Mouse (Mus musculus): Measurements from ENCODE around the gene Cops7a.

The Cops7a gene

DNA sequence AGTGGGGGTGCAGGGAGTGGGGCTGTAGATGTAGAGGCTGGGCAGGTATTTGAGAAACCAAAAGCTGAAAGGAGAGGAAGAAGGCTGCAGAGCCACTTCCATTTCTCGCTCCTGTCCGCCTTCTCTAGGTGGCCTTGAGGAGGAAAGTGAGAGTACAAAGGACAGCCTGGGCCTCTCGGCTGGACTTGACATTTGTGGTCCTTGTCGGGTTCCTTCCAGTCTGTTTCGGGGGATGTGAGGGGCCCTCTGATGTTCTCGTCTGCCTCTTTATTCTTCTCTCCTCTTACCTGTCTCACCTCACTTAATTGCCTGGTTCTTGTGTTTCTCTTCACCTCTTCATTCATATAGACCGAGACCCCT is 47.0 kb downstream of the Cops7a start:
- no peak for DNase-seq (ENCODE audit: low spot score)

DNA sequence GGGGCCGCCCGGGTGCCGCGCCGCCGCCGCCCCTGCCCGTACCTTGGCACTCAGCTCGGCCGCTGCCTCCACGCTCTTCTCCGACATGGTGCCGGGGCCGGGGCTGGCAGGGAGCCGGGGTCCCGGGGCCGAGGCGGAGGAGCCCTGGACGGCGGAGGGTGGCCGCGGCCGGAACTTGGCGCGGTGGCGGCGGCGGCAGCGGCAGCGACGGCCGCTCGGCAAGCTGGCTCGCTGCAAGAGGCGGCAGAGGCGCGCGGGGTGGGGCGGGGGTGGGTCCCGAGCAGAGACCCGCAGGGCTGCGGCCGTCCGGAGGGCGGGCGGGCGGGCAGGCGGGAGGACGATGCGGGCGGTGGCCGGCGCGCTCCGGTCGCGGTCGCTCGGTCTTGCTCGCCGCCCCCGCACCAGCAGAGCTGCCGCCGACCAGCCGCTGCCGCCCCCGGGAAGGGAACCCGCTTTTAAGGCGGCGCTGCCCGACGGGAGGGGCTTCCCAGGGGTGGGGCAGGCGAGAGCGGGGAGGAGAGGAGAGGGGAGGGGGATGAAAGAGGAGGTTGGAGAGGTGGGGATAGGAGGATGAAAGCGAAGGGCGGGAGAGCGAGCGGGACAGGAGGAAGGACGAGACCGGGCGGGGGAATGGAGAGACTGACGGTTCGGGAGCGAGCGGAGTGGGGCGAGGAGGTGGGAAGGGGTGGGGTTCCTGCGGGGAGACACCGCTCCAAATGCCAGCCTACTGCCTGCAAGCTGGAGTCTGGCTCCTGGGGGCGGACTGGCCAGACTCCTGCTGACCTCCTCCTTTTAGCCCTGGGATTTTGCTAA is 47.6 kb downstream of the Cops7a start:
- peak; percentile 91 for DNase-seq (ENCODE audit: low spot score)

DNA sequence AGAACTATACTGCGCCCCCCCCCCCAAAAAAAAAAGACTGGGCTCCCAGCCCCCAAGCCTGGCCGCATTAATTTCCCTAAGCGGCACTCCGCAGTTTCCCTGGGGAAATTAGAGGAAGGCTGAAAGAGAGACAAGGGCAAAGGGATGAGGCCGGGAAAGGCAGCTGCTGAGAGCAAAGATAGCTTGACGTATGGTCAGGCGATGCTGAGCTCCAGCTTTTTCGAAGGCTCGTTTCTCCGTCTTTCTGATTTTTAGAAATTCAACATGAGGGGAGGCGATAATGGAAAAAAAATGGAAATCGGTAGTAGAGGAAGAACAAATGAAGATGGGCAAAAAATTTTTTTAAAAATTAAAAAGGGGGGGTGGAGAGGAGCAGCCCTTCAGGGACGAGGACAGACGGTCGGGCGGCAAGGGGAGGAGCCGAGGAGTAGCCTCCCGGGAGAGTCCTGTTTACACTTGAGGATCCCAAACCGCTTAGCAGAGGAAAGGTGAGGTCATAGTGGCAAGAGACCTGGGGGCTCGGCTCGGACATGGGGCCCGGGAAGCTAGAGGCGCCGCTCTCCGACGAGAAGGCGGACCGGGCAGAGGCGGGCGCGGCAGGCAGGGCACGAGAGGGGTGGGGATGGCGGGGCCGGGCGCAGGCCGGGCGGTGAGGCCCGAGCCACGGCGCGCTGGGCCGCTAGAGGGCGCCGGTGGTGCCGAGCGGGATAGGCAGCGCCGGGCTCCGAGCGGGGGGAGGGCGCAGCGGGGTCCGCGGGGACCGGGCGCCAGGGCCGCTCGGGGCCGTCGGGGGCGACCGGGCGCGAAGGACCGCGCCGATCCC is 48.4 kb downstream of the Cops7a start:
- peak; percentile 87 for DNase-seq (ENCODE audit: low spot score)

DNA sequence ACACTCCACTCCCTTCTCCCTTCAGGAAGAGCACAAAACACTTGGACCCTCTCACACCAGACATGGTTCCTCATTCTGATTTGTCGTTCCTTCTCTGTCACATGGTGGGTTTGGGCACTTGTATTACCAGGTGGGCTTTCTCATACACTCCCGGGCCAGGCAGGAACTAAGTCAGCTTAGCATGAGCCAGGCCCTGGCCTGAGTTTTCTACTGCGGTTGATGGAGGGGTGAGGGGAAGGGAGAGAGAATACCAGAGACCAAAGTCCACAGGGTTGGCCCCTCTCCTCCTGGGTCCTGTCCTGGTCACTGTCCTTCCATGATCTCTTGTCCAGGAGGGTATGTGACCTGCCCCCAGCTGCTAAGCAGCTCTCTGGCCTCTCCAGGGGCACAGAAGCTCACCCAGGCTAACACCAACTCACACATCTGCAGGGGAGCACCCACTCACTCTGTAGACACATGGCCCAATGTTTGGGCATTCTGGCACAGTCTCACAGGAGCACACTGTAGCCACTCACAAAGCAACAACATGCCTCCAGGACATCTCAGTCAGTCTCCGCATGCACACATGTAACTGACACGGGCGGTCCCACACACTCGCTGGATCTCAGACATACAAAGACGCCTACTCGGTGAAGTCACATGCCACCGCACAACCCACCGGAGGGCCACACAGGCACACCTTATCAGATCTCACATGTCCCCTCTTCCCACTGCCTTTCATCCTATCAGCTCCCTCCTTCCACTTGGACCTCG is 49.2 kb downstream of the Cops7a start:
- DNase-seq (ENCODE audit: low spot score) = no peak

DNA sequence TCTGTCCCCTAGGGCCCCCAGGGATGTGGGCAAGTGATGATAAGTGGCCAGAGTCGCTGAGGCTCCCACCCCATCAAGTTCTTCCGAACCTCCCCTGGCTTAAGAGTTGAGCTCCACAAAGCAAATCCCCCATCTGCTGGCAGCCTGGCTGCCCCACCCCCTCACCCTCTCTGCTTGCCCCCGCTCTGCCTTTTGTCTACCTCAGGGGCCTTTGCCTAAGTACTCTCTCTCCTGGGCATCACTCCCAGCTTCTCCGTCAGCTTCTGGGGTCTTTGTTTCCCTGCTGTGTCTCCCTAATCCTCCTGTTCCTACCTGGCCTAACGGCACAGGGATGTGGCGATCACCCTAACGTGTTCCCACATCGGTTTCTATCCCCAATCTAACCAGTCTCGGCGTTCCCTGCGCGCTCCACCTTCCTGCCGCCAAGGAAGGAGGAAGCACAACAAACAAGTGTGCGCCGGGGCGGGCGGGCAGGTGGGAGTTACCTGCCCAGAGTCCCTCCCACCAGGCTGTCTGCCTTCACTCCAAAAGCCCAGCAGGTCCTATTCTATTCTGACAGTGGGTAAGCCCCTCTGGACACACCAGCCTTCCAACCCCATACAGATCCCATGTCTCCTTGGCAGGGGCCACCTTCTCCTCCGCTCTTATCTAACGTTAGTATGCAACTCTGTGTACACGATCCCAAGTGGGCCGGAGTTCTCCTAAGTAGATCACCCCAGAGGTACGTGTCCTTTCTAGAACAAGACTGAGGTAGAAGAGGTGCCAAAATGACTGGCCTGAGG is 50.0 kb downstream of the Cops7a start:
- DNase-seq (ENCODE audit: low spot score) = no peak

DNA sequence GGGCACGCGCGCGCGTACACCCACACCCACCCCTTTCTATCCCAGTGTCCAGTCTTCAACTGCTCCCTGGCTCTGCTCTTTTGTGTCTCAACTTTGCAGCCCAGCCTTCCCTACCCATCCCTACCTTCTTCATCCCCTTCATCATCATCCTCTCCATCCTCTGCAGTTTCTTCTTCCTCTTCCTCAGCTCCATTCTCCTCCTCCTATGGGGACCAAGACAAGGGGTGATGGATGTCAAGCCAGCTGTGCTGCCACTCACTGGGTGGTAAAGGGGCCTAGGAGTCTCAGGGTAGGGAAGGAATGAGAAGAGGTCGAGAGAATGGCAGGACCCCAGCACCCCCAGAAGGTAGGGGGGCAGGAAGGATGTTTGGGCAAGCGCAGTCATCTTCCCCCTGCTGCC is 50.8 kb downstream of the Cops7a start:
- no peak for DNase-seq (ENCODE audit: low spot score)

DNA sequence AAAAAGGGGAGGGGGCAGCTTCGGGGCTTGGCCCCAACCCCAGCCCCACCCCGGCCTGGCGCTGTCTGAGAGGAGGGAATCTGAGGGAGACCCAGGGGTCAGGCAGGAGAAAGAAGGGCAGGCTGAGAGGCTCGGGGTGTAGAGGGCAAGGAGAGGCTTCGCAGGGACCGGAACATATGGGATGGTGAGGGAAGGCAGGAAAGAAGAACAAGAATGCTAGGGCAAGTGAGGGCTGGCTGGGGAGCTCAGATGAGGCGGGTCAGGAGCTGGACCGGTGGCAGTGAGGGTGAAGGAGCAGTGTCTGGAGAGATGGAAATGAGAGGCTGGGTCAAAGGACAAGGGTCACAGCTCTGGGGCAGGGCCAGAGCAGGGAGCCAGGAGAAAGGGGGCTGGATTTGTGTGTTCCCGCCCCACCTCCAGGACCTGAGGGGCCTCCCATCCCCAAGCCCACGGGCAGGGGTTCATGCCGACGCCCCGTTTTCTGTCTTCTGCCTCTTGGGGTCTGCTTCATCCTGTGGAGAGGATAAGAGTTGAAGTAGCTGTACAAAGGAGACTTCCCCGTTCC is 51.5 kb downstream of the Cops7a start:
- DNase-seq (ENCODE audit: low spot score) = no peak

DNA sequence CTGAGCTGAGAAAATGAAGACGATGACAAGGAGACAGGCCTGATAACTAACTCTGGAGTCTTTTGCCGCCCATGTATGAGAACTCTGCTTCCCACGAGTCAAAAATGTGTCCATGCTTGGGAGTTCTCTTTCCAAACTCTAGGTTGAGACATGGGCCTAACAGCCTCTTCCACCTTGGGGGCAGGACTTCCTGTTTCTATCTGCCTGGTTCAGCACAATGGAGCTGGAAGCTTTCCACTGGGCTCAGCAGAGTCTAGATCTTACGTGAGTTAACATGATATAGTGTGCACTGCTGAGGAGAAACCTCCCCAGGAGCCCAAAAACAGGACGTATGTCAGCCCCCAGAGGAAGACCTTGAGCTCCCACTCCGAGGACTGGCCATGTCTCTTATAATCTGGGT is 52.1 kb downstream of the Cops7a start:
- DNase-seq (ENCODE audit: low spot score) = no peak

DNA sequence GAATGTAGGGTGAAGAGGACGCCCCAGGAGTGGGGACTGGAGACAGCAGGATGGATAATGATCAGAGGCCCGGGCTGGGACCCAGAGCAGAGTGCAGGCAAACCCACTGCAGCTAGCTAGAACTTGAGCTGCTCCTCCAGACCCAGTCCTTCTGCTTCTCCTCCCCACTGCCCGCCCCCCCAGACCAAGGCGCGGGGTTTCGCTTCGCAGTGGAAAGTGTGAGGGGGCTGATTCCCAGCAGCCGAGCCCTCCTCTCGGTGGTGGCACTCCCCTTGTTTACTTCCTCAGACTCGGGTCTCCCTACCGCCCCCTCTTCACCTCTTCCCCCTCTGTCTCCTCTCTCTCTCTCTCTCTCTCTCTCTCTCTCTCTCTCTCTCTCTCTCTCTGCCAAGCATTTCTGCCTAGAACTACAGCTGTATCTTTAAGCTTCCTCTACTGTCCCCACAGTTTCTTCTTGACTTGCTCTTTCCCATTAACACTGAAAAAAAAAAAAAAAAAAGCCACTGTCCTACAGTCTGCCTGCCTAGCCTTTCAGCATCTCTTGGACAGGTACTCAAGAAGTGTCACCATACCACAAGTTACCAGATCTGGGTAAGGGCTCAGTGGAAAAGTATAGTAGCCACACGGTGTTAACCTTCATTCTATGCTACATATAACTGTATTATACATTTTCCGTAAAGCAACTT is 53.7 kb downstream of the Cops7a start, which contains the start of gene Lag3:
TSS of gene Lag3 (minus strand) at position 173 of the 686 bp plus-strand sequence.
- DNase-seq (ENCODE audit: low spot score) = no peak

DNA sequence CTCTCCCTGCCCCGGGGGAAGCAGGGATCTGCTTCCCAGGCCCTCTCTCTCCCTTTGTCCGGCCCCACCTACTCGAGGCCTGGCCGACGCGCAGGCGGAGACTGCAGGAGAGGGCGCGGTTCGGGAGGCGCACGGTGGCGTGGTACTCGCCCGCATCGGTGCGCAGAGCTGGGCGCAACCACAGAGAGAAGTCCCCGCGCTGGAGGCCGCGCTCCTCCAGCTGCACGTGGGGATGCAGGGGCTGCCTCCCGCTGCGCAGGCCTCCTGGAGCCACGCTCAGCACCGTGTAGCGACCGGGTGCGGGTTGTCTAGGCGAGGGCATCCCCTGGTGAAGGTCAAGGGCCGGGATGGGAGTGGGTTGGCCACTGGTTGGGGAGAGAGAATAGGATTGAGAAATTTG is 55.3 kb downstream of the Cops7a start:
- DNase-seq (ENCODE audit: low spot score) = no peak

Data from testis, postnatal 14 days (tissue).